Mouse (Mus musculus): Measurements from ENCODE around the gene Rassf3. TPM values are rescaled to one million over a fixed set of nuclear protein-coding genes. Genes with fewer than 3 reads are reported as not detected.

Rassf3 gene
- total RNA-seq, 2 experiments from 2014 or later, result 38.5 to 41.2 TPM

DNA sequence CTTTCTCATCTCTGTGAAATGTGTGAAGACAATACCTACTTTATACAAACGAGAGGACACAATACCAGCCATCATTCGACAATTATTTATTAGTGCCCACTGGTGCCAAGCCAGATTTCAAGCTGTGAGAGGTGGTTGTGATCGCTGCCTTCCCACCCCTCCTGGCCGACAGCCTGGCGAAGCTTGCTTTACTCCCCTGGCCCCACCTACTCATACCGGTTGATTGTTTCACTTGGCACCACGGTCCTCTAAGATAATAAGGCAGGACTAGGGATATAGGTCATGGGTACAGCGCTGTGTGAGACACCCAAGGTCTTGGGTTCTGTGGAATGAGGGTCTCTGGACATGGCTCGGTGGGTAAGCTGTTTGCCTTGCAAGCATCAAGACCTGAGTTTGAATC lies 55.1 kb downstream of the Rassf3 start:
- intact Hi-C loops (cut with DNase I), result no loop called here
- no peak for DNase-seq

DNA sequence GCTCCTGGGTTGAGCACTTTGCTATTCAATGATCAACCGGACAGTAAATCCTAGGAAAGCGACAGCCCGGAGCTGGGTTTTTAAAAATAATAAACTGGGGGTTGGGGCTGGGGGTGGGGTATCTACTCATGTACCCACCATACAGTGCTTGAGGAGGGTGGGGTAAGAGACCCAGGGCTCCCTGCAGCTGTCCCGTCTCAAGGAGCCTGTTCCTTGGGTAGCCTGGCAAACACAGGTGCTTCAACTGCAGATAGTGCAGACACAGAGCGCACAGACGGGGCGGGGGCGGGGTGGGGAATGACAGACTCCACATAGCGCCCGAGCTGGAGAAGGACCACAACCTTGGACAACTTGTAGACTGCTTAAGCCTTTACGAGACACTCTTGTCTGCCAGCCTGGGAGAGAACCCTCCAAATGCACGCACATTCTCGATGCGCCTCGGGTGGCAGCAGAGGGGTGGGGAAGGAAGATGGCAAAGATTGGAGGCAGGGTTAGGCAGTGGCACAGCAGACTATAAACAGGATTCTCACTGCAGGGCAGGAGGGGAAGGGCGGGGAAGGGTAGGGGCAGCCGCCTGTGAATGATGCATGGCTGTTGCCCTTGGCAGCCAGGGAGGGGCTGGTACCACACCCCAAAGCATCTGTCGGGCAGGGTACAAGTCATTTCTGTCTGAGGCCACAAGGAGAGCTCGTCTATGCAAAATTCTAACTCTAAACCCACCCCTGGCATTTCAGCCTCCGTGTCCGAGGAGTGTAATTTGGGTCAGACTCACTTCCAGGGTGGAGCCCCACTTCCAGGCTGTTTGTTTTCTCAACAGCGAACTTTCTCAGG lies 56.3 kb downstream of the Rassf3 start:
- no peak for DNase-seq
- intact Hi-C loops (cut with DNase I), result no loop called here

DNA sequence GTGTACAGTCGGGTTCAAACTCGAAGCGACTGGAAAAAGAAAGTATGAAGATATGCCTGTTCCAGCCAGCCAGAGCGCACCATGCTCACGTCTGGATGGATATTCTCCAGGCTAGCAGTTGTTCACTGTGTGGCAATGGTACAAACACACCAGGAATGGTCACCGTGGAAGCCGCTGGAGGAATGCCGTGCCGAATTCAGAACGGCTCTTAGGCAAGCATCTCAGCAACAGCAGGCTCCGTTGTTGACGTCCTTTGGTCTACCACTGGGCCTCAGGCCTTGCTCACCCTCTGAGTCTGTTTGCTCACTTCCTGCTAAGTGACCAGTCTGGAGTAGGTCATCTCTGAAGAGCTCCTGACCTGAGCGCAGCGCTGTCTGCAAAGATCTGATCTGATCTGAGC lies 57.3 kb downstream of the Rassf3 start:
- intact Hi-C loops (cut with DNase I), result no loop called here
- no peak for DNase-seq

DNA sequence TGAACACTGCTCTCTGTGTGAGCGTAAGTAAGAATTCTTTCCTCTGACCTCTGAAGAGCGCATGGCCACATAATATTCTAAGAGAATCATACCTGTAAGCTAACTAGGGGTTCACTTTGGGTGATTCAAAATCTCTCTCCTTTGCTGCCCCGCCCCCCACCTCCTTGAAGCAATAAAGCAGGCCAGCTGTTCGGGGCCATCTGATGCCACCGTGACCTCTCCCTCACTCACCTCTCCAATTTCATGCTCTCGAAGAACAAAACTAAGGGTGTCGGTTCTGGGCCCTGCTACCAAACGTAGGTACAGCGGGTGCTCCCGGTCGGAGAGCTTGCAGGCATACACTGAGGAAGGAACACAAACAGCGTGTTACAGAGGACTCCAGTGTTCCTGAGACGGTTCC lies 62.0 kb downstream of the Rassf3 start:
- DNase-seq, result no peak
- intact Hi-C loops (cut with DNase I), result loop anchor here (5.0 kb wide), 1 partner anchor 63 kb away; the partner anchor contains the start of gene Rassf3

DNA sequence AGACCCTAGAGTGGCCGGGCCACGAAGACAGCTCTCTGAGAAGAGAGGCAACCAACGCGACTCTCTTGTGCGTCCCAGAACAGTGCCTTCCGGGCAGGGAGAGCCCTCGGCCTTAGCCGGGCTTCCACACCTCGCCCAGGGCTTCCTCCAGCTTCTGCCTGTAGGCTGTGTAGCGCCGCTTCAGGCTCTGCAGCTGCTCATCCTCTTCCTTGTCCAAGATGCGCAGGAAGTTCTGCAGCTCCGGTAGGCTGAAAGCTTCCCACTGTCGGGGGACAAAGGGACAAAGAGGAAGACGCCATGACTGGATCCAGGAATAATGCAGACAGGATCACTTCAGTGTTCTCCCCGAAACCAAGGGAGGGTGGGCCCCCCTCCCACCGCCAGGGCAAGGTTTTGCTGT lies 63.3 kb downstream of the Rassf3 start:
- intact Hi-C loops (cut with DNase I), result loop anchor here (5.0 kb wide), 1 partner anchor 64 kb away; the partner anchor contains the start of gene Rassf3
- DNase-seq, result no peak

DNA sequence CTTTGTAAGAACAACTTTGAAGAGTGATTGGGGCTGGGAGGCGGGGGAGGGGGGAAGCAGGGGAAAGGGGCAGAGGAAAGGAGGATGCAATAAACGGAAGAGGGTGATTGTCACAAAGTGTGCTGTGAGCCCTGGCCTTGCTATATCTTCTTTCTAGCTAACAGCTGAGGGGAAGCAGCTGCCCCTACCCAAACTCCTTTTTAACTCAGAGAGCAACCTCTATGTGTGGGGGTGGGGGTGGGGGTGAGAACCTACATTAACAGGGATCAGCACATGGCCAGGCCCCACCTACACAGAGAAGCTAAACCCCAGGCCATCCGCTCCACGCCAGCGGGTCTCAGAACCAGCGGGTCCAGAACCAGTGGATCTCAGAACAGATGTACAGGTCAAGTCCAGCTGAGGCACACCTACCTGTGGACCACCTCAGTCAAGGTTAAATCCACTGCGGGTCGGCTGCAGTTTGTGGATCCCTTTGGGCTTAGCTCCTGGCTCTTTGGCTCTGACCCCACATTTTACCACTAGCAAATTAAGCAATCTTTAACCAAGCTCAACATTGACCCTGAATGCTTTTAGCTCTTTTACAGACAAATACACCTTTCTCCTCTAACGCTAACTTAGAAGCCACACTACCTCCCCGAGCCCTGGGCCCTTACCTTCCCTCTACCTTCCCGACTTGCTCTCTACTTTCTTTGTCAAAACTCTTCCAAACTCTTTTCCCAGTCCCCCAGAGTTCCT lies 64.3 kb downstream of the Rassf3 start:
- intact Hi-C loops (cut with DNase I), result loop anchor here (5.0 kb wide), 1 partner anchor 65 kb away; the partner anchor contains the start of gene Rassf3
- no peak for DNase-seq

DNA sequence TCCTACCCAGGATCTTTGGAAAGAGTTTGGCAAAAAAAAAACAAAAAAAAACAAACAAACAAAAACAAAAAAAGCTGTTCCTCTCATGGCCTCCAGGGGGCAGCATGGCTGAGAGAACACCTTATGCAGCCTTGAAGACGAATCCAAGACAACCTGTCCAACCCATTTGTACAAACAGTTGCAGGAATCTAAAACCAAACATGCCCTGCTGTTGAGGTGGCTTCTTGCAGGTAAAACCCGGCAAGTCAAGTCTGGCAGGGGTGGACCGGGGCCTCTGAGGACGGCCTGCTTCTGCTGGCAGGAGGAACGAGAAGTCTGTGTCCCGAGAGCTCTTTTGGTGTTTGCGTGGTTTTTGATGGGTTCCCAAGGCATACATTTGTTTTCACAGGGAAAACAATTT lies 66.4 kb downstream of the Rassf3 start:
- DNase-seq, result no peak
- intact Hi-C loops (cut with DNase I), result loop anchor here (1.0 to 5.0 kb wide), 2 partner anchors 68 to 107 kb away; partner anchors contain the start of gene Rassf3

DNA sequence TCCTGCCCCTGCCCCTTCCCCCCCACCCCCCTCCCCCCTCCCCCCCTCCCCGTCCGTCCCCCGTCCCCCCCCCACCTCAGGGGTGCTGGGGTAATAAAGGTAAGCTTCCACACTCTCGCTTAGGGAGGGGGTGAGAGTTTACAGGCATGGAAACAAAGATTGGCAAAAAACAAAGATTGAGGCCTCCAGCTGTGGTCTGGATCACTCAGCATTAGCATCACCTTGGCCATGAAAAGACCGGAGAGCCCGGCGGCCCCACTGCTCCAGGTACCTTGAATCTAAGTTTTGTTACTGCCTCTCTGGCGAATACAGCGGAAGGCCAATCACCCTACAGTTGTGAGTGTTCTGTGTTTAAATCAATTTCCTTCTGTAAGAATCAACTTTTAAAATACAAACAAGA lies 72.2 kb downstream of the Rassf3 start:
- intact Hi-C loops (cut with DNase I), result no loop called here
- no peak for DNase-seq

DNA sequence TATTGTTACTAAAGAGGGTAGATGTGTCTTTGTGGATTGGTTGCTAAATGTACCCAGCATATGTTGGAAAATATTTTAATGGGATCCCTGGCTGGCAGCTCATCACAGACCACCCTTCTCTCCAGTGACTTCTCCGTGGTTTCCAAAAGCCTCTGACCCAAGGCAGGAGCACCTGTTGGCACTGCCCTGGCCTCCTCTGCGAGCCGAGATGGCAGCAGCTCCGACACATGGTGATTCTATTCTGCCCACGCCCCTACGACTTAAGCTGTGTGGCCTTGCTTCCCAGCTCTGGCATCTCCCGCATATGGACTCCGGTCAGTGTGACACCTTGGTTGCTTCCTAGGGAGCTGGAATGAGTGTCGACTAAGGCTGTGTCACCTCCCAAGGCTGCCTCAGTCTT lies 73.0 kb downstream of the Rassf3 start:
- no peak for DNase-seq
- intact Hi-C loops (cut with DNase I), result no loop called here

DNA sequence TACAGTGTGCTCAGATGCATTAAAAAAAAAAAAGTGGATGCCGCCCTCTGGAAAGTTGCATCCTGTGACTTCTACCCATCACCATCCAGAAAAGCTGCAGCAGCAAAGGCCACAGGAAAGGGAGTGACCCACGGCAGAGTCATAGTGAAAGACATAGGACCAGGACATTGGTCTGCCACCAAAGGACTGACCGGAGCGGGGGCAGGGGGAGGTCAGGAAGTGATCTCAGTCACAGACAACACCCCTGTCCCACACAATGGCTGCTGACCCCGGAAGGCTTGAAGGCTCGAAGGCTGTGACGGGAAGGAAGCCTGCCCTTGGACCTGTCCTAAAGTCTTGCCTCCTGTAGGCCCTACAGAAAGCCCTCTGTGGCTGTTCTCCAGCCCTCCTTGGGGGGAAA lies 75.1 kb downstream of the Rassf3 start:
- DNase-seq, result no peak
- intact Hi-C loops (cut with DNase I), result no loop called here

DNA sequence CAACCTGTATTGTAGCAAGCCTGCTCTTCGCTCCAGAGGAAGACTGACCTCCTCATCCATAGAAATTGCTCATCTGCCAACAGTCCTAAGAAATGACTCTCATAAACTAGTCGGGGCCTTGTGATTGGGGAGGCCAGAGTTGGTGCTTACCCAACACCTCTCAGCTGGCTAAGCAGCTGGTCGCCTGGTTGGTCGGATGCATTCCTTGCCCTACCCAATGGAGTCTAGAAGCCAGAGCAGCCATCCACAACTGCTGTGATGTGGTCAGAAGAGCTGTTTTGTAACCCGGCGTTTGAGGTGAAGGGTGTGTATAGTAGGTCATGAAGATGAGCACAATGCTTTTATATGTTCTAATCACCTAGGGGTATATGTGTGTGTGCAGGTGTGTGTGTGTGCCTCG lies 77.5 kb downstream of the Rassf3 start:
- intact Hi-C loops (cut with DNase I), result no loop called here
- no peak for DNase-seq

DNA sequence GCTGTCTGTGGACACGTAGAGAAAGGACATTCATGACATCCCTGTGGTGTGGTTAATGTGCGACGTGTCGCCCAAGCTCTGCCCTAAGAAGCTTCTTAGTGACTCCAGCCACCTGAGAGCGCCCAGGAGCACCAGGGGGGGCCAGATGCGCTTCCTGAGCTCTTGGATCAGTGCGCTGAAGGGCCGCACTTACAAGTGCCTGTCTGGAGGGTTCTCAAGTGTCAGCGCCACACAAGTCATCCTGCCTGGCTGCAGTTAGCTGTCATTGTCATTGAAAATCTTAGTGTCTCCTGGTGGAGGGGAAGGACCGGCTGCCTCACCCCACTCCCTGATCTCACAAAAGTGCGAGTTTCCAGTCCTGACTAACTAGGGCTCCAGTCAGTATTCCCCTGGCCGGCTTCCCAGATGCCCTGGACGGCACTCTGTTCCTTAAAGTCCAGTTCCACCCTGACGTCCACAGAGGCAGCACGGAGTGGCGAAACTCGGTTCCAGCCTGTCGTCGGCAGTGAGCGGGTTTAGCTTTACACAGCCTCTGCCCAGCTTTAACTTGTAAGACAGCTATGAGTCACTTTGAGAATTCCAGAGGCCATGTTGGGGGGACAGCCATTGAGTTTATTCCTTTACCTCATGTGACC lies 80.5 kb downstream of the Rassf3 start:
- DNase-seq, result no peak
- intact Hi-C loops (cut with DNase I), result no loop called here

DNA sequence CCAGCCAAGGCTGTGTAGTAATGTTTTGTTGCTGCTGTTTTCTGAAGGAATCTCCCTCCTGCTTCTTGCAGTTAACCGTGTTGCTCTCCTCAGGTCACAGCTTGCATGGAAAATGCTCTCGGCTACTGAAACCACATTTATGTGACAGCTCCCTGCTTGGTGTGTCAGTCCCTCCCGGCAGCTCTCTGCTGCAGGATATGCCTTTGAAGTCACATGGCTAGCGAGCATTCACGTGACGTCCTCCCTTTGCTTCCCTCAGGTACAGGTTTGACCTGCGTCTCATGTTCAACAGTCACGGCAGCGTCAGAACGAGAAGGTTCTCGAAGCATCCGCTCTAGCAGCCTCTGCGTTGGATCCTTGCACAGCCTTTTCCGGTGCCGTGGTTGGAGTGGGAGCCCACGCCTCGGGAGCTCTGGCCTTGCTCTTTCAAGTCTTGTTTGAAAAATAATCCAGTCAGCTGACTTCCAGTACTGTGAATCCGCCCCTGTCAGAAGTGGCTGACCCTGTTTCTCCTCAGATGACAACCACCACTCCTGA lies 81.3 kb downstream of the Rassf3 start:
- DNase-seq, result no peak
- intact Hi-C loops (cut with DNase I), result no loop called here

DNA sequence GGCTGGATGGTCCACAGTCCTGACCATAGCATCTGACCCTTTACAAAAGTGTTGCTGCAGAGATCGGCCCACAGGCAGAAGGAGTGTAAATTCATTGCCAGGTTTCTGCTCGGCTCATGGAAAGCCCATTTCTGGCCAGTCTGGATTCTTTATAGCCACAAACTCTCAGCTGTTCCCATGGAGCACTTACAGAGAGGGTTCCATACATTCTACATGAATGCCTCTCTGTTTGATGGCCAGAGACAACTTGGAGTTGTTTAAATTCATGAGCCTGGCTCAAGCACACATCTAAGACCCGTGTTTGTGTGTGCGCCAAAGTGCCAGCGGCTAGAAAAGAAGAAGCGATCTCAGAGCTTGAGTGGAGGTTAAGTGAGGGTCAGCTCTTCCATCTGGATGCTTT lies 81.9 kb downstream of the Rassf3 start:
- intact Hi-C loops (cut with DNase I), result no loop called here
- no peak for DNase-seq

DNA sequence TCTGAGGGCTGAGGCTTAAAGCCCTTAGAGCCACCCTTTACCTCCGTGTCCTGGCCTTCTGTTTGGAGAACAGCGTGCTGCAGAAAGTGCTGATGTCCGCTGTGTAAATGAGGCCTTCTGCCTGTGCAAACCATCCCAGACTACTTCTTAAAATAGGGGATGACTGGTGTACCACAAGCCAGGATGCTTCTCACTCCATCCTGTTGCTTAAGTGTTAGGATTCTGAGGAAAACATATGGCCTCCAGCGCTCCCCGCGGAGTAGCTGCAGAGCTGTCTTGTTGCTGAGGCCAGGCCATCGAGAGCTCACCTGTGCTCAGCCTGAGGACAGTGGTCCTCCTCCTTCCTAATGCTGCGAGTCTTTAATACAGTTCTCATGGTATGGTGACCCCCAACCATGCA lies 84.2 kb downstream of the Rassf3 start:
- intact Hi-C loops (cut with DNase I), result no loop called here
- DNase-seq, result no peak

DNA sequence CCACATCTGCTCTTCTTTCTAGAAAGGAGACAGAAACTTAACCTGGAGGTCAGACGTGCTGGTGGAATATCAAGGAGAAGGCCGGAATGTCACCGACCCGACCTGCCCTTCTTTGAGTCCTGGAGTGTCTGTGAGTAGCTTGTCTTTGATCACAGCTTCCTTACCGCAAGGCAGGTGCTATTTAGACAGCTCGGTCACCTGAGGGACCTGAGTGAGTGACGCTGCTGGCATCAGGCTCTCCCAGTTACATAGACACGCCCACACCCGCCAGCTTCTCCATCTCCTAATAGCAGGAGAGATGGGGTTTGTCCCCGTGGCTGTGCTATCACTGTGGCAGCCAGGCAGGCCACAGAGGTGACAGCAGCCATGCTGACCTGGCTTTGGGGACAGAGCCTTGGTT lies 85.5 kb downstream of the Rassf3 start:
- DNase-seq, result no peak
- intact Hi-C loops (cut with DNase I), result no loop called here

DNA sequence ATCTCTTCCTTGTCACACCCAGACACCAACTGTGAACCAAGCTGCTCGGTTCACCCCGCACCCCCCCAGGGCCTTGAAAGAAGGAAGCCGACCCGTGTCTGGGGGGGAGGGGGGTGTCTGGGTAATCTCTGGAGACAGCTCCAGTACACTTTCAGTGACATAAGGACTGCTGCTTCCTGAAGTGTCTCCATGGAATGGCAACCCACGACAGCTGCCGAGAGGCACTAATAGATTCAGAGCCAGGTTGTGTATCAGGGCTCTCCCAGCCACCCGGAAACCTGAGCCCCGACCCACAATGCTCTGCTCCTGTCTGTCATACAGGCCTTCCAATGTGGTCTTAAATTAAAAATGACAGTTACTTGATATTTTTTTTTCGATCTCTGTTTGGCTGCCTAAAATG lies 89.8 kb downstream of the Rassf3 start:
- intact Hi-C loops (cut with DNase I), result loop anchor here (5.0 kb wide), 1 partner anchor 611 kb away; no protein-coding TSS in a partner anchor
- DNase-seq, result no peak

DNA sequence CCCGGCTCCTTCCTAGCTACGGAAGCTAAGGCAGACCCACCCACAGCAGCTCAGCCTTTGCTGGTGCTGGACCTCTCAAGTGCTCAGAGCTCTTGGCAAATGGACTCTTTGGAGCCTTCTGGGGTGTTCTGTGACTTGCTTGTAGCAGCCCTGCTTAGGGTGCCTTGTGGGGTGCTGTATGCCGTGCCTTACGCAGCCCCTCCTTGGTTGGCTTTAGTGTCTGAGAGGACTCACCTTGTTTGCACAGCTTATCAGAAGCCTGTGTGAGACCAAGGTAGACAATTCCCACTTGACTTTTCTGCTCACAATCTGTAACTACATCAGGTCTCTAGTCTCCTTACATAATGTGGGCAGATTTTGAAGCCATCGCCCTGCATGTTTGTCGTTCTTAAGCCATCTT lies 90.5 kb downstream of the Rassf3 start:
- intact Hi-C loops (cut with DNase I), result loop anchor here (5.0 kb wide), 1 partner anchor 612 kb away; no protein-coding TSS in a partner anchor
- DNase-seq, result no peak

DNA sequence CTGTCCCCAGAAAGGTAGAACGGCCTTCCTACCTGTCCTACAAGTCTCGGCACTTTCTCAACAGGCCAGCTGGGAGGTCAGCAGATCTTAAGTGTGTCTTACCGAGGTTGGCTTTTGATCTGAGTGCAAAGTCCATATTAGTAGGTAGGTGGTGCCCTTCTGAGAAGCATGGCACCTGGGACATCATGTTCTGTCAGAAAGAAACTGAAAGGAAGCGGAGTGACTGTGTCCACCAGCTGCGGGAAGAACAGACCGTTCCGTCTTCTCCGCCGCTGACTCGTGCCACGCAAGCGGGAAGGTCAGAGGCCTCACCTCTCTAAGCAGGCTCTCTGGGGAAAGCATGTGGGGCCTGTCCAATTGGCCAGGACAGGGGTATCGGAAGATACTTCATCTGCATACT lies 91.4 kb downstream of the Rassf3 start:
- intact Hi-C loops (cut with DNase I), result loop anchor here (5.0 kb wide), 1 partner anchor 613 kb away; no protein-coding TSS in a partner anchor

DNA sequence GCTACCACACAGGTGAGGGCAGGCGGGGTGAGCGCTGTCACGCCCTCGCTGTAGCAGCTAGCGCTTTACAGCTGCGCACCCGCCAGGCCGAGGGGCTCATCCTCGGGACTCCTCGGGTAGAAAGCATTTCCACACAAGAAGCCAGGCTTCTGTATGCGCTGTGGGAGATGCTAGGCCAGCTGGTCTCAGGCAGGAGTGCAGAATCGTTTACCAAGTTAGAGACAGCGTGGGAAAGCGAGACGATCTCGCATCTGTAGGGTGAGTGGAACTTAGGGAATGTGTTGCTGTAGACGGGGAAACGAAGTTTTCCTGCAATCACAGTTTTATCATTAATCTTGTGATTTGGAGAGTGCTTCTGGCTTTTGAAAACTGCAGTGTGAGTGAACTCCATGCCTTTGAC lies 94.9 kb downstream of the Rassf3 start:
- intact Hi-C loops (cut with DNase I), result no loop called here
- DNase-seq, result no peak

More for the DNA sequence above, 91.4 kb downstream of the Rassf3 start:
- no peak for DNase-seq

DNA sequence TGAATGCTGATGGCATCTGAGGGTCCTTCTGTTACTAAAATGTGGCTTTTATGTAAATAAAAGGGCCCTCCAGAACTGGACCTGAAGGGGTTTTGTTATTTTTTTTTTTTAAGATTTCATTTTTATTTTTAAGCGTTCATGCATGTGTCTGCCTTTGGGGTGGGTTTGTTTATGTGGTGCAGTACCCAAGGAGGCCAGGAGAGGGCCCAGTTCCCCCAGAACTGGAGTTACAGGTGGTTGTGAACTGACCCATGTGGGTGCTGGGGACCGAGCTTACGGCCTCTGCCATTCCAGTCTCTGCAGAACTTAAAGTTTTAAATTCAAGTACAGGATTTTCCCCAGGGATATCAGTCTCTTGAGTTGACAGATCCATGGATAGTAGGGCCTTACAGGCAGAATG lies 96.8 kb downstream of the Rassf3 start:
- DNase-seq, result no peak
- intact Hi-C loops (cut with DNase I), result no loop called here

Measured in gastrocnemius, postnatal 36 days (tissue).